Mouse (Mus musculus): ENCODE data around the gene Akr1d1. TPM values are rescaled to one million over a fixed set of nuclear protein-coding genes. Genes with fewer than 3 reads are reported as not detected.

Gene Akr1d1
- polyA plus RNA-seq, 3 experiments from 2014 or later, result not detected

DNA sequence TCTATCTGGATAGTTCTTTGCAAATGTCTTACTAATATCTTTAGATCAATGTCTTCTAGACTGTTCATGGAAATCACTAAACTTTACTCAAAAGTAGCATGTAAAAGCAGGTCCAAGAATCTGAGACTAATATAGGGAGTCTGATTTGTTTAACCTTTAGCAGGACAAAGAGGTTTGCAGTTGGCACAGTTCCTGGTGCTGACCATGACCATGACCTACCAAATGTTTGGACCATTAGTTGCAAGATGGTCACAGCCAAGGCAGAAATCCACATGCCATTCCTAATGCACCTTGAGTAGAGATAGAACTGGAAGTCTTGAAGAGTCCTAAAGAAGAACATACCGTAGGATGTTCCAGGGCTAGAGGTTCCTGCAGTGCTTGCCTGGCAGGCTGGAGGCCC is 37.4 kb downstream of the Akr1d1 start:
- ATAC-seq, result no peak

DNA sequence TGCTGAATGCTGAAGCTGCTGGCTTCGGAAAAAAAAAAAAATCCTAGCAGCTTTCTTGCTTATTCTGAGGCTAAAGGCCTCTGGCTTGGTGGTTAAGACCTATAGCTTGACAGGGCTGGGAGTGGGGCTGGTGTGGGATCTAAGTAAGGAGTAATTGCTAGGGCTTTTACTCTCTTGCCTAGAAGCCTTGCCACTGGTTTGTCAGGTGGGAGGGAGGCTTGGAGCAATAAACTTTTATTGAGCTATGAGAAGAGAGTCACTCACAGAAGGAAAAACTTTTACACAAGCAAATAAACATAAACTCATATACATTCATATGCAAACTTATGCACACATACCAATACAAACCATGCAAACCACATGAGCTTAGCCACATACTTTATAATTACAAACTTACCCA is 42.0 kb downstream of the Akr1d1 start:
- no peak for ATAC-seq

DNA sequence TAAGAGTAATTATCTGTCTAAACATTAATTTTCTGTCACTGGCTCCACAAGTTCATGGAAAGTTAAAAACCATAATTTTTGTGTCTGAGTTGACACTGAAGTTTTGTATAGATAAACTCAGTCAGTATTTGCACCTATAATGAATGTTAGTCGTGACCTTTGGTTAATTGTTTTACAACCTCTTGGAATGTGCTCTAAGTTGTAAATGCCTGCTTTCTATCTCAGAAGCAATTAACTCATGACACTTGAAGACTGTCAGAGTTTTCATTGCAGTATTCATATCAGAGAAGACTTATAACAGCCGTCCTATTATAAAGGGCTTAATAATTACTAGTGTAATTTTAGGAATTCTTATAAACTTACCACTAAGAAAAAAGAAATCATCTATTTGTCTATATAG is 43.0 kb downstream of the Akr1d1 start:
- no peak for ATAC-seq

DNA sequence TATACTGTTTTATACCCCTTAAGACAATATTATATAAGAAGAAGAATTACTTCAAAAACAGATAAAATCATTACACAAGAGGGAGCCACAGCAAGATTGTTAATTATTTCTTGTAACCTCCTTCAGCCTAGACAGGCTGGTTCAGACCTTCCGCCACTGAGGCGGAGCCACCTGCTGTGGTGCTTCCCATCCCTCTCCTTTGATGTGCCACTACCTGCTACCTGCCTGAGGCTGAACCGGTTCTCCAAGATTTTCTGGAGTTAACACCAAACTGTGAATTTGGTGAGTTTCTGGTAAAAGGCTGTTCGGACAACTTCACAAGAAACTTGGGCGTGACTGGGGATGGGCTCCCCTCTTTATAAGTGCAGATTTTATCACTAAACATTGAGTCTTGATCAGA is 50.5 kb downstream of the Akr1d1 start:
- no peak for ATAC-seq

DNA sequence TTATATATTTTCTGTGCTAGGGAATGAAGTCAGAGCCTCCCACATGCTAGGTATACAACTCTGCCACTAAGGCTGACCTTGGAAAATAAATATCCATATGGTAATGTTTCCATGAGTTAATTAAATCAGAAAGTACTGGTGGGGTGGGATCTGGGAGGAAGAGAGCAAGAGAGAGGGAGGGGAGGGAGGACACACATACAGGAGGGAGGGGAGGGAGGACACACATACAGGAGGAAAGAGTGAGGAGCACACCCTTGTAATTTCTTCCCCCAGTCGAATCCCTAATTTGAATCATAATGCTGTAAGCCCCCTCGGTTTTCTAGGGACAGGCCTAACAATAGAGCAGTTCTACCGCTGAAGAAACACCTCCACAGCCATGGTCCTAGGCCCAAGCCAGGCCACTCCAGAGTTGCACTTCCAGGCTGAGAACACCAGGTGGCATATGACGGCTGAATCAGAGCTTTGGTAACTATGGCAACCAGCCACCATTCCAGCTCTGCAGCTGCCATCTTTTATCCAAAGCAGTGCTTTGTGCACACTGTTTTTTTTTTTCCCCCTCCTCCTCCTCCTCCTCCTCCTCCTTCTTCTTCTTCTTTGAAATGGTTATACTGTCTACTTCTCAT is 59.5 kb downstream of the Akr1d1 start:
- peak; percentile 83 for ATAC-seq

DNA sequence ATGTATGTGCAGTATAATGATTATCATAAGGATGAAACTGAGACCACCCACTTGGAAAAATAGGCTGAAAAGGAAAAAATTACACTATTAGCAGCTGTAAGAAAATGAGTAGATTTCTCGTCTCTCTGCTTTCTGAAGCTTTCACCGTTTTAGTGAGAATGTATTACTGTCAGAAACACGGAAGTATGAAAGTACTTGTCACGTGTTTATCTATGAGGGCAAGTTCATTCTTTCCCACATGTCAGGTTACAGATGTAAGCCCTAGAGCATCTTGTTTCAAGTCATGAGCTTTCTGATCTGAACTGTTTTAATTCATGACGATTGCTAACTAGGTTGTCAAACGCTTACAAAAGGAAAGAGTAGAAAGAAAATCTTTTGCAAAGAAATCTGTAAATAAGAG is 60.8 kb downstream of the Akr1d1 start:
- ATAC-seq, result no peak

DNA sequence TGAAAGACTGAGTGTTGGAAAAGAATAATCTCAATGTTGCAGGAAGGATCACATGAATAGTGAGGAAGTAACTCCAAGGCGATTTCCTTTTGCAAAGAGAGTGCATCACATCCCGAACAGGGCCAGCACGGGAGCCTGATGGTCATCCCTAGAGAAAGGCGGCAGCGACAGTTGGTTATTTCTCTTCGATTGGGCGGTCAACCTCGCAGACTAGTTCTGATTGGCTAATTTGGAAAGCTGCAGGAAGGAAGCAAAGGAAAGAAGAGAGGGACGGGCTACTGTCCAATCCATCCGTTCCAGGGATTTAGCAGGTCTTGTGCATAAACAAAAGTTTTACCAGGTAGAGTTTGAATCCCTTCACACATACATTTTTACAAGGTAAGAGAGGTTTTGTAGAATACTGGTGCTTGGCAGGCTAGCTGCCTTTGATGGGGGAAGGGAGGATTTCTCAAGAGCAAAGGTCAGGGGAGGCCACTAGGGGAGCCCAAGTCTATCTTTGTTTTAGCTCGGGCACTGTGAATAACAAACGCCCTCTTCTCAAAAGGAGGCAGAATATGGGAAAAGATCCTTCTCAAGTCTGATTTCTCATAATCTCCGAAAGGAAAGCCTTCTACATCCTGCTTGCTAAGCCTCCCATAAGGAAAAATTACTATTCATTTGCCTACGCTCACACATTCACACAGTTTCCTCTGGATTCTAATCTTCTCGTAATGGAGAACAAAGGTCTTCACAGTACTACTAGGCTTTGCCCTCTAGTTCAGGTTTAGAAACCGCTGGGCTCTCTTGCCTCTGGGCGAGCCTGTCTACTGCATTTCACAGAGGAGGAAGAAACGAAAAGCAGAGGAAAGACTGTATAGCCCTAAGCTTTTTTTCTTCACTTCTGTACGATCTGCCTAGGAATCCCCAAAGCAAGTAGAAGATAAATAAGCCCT is 62.4 kb downstream of the Akr1d1 start:
- peak; percentile 90 for ATAC-seq

DNA sequence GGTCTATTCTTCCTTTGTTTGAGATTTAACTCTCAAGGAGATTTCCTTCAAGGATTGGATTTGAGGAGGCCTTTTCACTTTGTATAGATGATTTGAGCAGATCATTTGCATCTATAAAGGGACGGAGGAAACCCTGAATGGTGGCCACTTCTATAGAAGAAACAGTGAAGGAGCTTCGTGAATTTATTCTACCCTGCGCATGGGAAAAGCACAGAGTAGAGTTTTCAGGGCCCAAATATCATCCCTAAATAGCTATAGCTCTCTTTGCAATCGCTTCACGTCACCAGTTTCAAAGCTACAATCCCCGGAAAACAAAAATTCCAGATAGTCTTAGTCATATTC is 63.0 kb downstream of the Akr1d1 start:
- ATAC-seq, result no peak

DNA sequence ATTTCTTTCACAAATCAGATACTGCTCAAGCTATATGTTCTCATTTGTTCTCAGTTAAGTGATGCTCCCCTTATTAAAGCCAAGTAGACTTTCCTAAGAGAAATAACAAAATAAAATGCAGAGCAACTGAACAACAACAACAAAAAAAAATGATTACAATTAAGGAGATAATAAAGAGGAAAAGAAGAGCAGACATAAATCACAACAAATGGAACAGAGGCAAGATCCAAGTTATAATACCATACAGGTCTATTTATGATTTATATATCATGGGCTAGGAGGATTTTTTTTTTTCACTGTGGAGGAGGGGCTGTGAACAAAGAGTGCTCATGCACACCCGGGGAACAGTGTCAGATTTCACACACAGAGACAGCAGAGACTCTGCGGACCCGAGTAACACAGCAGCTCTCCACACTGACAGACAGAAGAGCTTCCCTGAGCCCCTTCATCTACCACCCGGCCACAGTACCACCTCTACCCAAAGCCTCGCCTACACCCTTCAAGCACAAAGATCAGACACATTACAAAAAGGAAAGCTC is 63.6 kb downstream of the Akr1d1 start:
- no peak for ATAC-seq

DNA sequence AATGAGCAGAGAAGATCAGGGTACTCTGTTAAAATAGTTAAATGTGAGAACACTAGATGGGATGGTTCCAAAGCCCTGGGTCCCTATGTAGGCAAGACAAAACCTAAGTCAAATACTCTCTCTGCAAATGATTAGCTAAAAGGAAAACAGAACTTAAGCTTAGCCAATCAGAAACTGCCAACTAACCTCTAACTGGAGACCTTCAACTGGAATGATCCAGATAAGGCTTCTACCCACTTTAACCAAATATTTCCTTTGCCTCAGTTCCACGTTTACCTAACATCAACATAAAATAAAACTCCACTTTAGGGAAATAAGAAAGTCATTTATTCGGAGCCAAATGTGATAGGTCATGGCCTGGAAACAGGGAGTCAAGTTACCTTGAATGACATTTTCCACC is 67.1 kb downstream of the Akr1d1 start:
- no peak for ATAC-seq

DNA sequence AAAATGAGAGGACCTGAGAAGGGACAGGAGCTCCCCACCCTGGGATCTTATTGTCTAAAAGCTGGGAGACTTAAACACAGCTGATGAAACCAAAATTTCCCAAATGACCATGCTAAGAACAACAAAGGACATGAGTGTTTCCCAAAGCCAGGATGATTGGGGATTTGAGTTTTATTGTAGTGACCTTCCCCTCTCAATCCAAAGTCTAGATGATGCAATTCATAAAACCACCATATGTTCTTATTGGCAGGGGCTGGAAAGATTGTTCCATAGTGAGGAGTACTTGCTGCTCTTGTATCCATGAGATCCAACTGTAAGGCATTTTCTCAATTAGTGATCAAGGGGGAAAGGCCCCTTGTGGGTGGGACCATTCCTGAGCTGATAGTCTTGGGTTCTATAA is 68.1 kb downstream of the Akr1d1 start:
- no peak for ATAC-seq

DNA sequence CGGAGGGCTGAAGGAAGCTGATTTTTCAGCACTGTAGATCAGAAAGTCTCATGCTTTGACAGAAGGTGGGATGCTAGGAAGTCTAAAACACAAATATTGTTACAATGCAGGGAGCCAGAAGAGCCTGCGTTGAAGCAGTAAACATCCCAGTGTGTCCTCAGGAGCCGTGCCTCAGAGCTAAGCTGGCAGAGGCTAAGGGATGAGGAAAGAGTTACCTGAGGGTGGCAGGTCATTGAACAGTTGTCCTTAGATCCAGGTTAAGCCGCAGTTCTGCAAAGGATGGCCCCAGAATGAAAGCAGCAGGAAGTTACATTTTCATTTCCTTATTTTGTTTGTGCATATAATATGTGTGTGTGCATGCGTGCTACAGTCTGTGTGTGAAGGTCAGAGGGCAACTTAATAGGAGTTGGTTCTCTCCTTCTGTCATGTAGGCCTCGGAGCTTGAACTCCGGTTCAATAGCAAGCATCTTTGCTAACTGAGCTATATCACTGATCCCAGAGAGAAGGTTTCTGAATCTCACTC is 71.1 kb downstream of the Akr1d1 start:
- no peak for ATAC-seq

DNA sequence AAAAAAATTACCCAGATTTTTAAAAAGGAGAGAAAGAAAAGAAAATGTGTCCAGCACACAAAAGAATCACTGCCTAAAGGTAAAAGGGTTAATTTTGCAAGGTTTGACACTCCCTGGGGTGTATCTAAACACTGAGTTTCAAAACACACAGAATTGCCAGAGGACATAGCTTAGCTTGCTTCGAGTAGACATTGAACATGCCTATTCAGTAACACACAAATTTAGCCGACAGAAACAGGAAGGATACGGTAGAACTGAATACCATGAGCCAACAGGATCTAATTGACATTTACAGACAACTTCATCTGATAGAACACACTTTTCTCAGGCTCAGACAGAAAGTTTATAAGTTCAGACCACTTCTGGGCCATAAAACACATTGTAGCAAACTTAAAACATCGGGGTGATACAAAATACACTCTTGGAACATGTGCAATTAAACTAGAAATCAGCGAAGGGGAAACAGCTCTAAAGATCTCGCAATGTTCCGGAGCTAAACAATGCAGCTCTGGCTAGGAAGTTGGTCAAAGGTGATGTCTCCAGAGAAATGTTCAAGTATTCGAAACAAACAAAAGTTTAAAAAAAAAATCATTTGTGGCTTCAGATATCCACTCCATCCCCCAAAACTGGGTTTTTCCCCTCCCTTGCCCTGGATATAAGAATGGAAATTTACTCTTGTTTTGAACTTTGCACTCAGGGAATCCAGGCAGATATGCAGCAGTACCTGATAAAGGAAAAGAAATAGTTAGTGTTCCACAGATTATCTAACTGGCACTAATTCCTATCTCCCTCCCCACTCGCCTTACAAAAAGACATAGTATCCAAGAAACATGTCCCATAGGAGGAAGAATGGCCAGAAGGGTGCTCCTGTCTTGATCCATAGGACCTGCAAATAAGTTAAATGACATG is 73.1 kb downstream of the Akr1d1 start:
- no peak for ATAC-seq

DNA sequence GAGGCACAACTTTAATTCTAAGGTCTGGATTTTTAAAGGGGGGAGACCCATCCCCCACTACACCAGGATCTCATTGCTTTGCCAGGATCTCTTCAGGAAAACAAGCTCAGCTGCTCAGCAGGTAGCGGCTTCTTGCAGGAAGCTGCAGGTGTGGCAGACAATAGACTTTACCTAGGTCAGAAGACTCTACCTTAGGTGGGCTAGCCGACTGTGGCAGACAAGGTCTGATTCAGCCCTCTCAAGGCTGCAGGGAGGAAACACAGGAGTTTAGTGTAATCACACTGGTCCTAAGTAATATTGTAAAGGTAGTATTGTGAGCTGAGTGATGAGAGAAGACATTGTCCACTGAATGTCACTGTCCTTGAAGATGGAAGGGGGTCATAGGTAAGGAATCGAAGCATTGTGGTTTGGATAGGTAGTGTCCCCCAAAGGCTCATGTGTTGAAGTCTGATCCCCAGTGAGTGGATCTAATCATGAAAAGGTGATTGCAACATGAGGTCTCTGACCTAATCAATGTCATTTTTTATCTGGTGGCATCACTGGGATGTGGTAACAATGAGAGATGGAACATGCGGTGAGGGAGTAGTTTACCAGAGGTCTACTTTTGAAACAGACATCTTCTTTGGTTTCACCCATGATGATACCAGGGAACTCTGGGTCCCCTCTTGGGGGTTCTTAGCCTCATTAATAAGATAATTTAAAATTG is 74.4 kb downstream of the Akr1d1 start:
- ATAC-seq, result no peak

DNA sequence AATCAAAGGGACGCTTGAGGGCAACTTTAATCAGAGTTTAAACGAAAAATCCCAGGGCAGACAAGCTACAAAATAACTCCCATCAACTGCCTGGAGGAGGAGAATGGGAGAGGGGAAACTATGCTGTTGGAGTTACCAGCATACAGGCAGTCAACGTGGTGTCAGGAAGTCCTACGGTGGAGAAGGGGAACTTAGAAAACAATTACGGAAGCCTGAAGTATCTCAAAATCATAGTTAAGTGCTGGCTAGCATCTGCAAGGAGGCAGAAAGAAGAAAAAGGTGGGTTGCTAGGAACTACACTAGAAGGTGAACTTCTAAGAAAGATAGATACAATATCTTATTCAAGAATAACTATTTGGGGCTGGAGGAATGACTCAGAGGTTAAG is 74.9 kb downstream of the Akr1d1 start:
- ATAC-seq, result no peak

DNA sequence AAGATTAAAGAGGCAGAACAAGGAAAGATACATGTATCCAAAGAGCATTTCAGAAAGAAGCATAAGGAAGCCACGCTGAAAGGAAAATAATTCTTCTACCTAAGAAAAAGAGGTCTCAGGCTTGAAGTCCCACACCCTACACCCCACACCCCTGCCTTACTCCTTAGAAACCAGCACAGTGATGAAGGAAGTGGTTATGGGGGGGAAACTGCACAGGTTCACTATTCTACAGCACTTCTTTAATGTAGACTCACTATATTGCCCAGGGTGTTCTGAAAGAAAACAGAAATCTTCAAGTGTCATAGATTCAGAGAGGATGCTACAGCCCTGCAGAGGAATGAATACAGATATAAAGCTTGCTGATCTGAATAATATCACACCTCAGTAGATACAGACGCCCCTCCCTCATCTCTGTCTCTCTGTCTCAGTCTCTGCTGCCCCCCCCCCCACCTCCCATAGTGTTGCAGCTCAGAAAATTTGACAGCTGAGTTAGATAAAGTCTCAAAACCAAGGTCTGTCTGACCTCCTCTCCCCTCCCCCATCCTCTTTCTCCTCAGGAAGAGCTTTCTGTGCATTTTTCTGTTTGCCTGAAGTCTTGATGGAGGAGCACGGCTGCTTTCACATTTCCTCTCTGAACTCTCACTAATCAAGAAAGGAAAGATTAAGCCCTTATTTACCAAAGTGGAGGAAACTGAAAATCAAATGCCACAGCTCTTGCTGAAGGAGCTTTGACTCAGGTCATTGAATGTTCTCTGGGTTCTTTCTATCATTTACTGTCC is 77.7 kb downstream of the Akr1d1 start:
- peak; percentile 93 for ATAC-seq

DNA sequence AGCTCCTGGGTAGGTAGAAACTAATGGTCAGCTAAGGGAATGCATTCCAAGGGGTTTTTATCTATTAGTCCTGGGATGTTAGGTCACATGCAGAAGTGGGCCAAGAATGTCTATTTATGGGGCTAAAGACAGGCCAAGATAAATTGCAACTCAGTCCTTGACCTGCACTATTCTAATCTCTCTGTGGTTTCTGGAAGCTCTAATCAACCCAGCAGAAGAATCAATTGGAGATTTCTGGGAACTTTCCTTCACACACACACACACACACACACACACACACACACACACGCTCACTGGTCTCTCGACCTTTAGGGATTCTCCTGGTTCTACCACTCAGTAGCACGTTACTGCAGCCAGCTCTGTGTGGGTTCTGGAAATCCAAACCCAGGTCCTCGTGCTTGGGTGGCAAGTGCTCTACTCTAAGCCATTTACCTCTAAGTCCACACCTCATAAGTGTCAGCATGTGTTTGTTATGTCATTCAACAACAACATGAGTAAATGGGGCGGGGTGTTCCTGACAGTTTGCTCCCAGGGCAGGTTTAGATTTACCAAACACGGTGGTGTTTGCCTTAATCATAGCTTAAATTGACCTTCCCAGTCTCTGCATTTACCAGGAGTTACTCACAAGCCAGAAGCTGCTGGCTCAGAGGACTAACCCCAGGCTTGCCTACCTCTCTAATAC is 82.8 kb downstream of the Akr1d1 start:
- ATAC-seq, result no peak

DNA sequence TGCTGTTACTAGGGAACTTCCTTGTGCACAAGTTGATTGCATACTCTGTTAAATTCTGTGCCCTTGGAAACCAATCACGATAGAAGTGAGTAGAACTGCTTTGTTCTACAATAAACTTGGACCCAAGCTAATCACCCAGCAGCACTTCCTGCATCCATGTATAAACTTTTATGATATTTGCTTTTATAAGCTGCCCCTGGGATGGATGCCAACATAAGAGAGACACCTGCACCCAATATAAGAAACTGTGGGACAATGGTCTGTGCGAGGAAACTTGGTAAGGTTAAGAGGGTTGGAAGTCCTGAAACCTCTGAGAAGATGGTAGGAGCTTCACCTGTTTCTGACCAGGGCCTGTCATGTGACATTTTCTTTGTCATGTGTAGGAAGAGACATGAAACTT is 85.5 kb downstream of the Akr1d1 start:
- ATAC-seq, result no peak

DNA sequence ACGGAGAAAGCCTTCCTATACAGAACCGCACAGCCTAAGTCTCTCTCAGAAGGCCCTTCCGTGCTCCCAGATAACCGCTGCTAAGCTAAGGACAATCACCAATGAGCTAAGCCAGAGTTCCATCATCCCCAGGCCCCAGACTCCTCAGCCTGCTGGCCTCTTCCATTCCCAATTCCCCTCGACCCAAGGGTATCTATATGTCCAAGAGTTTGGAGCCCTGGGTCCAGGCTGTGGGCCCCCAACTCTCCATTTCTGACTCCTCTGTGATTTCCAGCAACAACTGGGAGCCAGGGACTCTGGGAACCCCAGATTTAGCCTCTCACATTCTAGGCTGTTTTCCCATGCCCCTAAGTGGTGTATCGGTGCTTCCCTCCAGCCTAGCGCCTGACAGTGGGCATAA is 86.2 kb downstream of the Akr1d1 start:
- ATAC-seq, result no peak

DNA sequence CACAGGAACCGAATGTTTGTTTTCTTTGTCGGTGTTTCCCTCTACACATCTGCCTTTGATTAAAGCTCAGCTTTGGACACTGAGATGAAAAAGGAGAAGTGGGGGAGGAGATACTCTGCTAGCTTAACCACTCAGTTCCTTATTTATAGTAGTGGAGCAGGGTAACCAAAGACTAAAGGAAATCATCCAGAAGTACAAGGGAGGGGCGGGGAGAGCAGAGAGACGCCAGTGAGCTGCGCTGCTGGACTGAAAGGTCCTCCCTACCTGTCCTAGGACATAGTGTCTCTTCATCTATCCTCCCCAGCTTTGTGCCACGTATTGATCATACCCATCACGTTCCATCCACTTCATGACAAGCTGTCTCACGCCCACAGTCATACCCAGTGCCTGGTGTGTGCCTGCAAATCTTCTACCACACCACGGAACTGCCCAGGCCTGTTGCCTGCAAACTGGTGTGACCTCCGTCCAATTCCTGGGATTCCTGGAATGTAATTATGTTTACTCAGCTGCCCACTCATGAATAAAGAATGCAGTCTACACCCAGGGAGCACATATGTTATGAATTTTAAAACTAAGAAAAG is 87.5 kb downstream of the Akr1d1 start:
- peak; percentile 25 for ATAC-seq
